Mouse (Mus musculus): ENCODE data around the gene Scn3a. TPM values are rescaled to one million over a fixed set of nuclear protein-coding genes. Genes with fewer than 3 reads are reported as not detected.

Gene Scn3a
- total RNA-seq, 2 experiments from 2014 or later: 0.18 to 0.25 TPM

DNA sequence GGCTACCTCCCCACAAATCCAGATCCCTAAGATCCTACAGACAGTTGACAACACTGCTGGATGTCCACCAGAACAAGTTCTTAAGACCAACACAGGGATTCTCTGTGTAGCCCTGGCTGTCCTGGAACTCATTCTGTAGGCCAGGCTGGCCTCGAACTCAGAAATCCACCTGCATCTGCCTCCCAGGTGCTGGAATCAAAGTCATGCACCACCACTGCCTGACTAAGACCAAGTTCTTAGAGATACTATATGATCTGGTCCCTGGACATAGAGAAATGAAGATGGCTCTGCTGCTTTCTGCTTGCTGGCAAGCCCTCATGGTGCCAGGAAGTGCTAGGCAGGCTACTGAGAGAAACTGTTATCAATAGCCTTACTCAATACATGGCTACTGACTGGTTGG lies 150.9 kb downstream of the Scn3a start:
- intact Hi-C loops (cut with DNase I): no loop called here
- no peak for TF ChIP-seq CTCF (IDR thresholded peaks at IDR 0.05)
- H3K27ac ChIP-seq: no peak overlapping the region
- DNase-seq: no peak
- no peak overlapping the region for H3K4me3 ChIP-seq

DNA sequence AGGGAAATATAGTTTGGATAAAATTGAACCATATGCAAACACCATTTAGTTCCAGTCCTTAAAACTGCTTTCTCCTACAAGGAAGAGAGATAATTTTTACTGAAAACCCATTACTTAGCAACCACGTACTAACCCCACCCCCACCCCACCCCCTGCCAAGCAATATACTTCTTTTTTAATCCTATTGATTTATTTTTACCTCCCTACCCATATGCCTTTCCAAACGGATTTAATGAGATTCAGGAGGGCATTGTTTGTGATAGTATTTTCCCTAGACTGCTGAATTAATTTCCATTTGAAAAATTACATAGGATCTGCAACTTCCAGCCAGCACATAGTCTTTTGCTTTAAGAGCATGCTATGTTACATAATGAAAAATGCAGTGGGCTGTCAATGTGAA lies 152.1 kb downstream of the Scn3a start:
- TF ChIP-seq CTCF (IDR thresholded peaks at IDR 0.05): no peak
- H3K4me3 ChIP-seq: no peak overlapping the region
- intact Hi-C loops (cut with DNase I): no loop called here
- no peak overlapping the region for H3K27ac ChIP-seq
- DNase-seq: no peak

DNA sequence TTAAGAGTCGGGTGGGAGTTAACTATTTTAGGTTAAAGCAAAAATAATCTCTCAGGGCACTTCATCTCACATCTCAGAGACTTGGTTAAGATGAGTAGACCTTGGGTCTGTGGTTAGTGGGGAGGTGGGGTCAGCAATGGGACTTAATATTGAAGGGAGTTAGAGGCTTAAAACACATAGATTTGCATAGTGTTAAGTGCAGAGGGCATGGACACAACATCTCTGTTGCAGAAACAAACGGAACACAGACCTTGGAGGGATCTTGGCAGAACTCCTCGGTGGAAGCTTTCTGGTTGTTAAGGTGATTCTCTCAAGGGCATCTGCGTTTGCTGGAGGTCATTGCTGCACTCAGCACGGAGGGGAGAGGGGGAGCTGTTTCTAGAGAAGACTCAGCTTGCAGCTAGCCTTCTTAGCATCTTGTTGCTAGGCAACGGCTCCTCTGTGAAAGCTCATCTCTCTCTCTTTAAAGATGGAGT lies 152.6 kb downstream of the Scn3a start:
- intact Hi-C loops (cut with DNase I): loop anchor here (1.0 kb wide), 1 partner anchor 152 kb away; the partner anchor contains the start of gene Scn3a
- TF ChIP-seq CTCF (IDR thresholded peaks at IDR 0.05): no peak
- Histone ChIP-seq H3K4me3 (peak overlapping the region; percentile 63), H3K27ac (no peak overlapping the region)
- no peak for DNase-seq

DNA sequence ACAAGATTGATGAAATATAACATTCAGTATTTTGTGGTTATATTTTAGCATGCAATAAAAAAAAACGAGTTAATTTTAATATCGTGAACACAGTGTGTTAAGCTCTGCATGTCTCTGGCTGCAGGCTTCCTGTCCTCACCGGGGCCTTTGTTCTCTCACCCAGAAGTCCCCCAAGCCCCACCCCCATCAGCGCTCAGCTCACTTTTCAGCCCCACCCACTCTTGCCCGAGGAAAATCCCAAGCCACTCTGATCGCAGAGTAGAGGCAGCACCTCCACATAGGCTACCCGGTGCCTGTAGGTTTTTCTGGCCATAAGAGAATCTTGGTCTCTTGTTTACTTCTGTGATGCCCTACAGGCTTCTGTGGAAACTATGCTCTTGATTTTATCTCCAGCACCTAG lies 153.2 kb downstream of the Scn3a start:
- Histone ChIP-seq H3K4me3 (peak overlapping the region; percentile 63), H3K27ac (0 out of 2 replicates have a peak overlapping the region, but pooled peaks have one; percentile 0)
- intact Hi-C loops (cut with DNase I): loop anchor here (1.0 kb wide), 1 partner anchor 153 kb away; the partner anchor contains the start of gene Scn3a
- TF ChIP-seq CTCF (IDR thresholded peaks at IDR 0.05): no peak
- peak; percentile 40 for DNase-seq

DNA sequence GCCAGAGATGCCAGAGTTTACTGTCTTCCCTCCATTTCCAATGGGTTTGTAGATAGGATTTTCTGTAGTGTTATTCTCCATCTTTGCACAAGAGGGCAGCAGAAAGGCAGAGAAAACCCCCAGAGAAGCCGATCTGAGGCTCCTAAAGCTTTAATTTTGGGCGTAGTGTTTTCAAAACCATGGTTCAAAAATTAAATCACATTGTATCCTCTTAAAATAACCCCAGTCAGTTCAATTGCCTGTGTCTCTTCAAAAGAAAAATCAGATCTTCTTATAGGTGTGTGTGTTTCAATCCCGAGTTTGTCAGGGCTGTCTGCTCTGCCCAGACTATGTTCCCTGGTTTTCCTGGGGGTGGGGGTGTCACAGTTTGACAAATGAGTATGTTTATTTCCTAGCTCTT lies 153.7 kb downstream of the Scn3a start:
- intact Hi-C loops (cut with DNase I): loop anchor here (1.0 kb wide), 1 partner anchor 154 kb away; the partner anchor contains the start of gene Scn3a
- DNase-seq: no peak
- Histone ChIP-seq H3K27ac (peak overlapping the region; percentile 0; the same call in 1 of the 2 replicates), H3K4me3 (peak overlapping the region; percentile 63)
- TF ChIP-seq CTCF (IDR thresholded peaks at IDR 0.05): peak; percentile 83

Other genes starting within 250 kb of the Scn3a start
- under 1 TPM; 0.61 to 0.89 TPM for gene Slc38a11, start 203.6 kb downstream of the Scn3a start, total RNA-seq (2021)
- gene Scn2a, start 53.1 kb upstream of the Scn3a start, total RNA-seq (2021): under 1 TPM; 0.26 to 0.95 TPM